Mouse (Mus musculus) olfactory bulb, adult 2 months (tissue): ENCODE results near the gene Kcna10.

Experiments used
- CTCF ChIP-seq: fragments of 200-500 bp; IDR thresholded peaks from 2 replicates; pipeline ENCODE4 v1.5.1; 2012; ENCODE audit warnings: low read depth, mild to moderate bottlenecking, low read length, moderate library complexity; ENCODE audit not compliant: insufficient read depth
- POLR2A ChIP-seq: fragments of 200-500 bp; IDR thresholded peaks from 2 replicates; pipeline ENCODE4 v1.6.1; 2012; ENCODE audit warnings: mild to moderate bottlenecking, low read depth, low read length, moderate library complexity; ENCODE audit not compliant: insufficient read depth

- no peak for TF ChIP-seq POLR2A
- TF ChIP-seq CTCF: no peak
These were observed 47.0 kb downstream of the Kcna10 start for GRCm38 (mm10) chr3:107229822-107230221.
